Mouse (Mus musculus) G1E (cell line): ENCODE results near the gene Atp6v1g1.

Source experiments
- CTCF ChIP-seq: IDR thresholded peaks from 2 replicates; pipeline ENCODE4 v1.5.1; 2012; ENCODE audit warnings: low read depth, low read length, inconsistent platforms, mixed read lengths
- GATA1 ChIP-seq: IDR thresholded peaks from 2 replicates; pipeline ENCODE4 v1.6.1; 2012; ENCODE audit warnings: borderline replicate concordance, low read length, inconsistent platforms, mixed read lengths

DNA sequence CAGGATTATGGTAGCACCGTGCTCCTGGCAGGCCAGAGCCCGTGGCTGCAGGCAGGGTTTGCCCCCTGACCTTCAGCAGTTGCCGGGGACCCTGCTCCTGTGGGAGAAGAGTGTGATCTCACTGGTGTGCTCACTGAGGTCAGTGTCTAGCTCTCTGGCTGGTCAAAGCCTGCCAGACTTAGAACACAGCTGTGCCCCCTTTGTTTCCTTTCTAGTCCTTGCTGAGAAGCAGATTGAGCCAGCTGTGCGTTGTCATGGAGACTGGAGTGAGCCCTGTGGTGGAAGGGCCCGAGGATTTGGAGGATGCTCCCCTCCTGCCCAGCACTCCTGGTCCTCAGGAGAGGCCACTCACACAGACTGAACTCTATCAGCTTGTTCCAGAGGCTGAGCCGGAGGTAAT is 35.5 kb downstream of the Atp6v1g1 start:
- no peak for TF ChIP-seq CTCF
- TF ChIP-seq GATA1, result no peak
